Mouse (Mus musculus): Measurements from ENCODE around the gene Cx3cr1. TPM values are rescaled to one million over a fixed set of nuclear protein-coding genes. Genes with fewer than 3 reads are reported as not detected.
"Not testable (repeated sequence)": the region's sequence is repeated elsewhere in the genome, so short reads cannot be mapped to it uniquely, and the experiment has no call there.

Cx3cr1 gene
- polyA plus RNA-seq, 1 experiment from 2014 or later: 4.5 TPM

DNA sequence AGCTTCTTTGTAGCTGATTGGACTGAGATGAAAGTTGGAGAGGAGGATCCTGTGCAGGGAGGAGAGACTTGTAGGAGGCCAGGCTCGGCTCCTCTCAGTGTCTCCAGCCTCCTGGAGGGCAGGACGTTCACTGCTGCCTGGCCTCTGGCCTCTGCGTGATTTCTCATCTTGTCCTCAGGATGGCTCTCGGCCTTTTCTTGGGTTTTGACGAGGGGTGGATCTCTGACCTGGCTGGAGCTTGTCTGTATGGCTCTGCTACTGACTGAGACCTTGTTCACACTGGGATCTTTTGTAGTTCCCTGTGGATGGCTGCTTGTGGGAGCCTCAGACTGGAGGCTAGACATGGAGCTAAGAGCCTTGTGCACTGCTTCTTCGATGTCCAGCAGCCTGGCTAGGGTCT lies 54.9 kb downstream of the Cx3cr1 start:
- no peak overlapping the region for H3K27ac ChIP-seq
- no peak for TF ChIP-seq CTCF (IDR thresholded peaks at IDR 0.05; ENCODE audit: low read depth)
- no peak overlapping the region for H3K4me3 ChIP-seq (replicated peaks; ENCODE audit: low read depth, low read length)
- H3K4me2 ChIP-seq (ENCODE audit: low read length): no peak overlapping the region
- WGBS: 48% methylated on average over 6 of the region's 6 CpGs
- no peaks in the 10 kb centered on the region for H3K9me3 ChIP-seq (replicated peaks; ENCODE audit: low read length)
- H3K4me1 ChIP-seq (replicated peaks; ENCODE audit: insufficient read depth, low read length): 0 out of 2 replicates have a peak, but pooled peaks cover 4% of the 10 kb centered on the region
- DNase-seq (ENCODE audit: low spot score) (no peak), ATAC-seq (replicated peaks; ENCODE audit: low FRiP score, low read depth) (no peak)
- no peak overlapping the region for H3K9ac ChIP-seq (ENCODE audit: low read depth, low read length)
- H3K36me3 ChIP-seq (ENCODE audit: insufficient read depth, low read length): no peaks in the 10 kb centered on the region
- no peaks in the 10 kb centered on the region for H3K27me3 ChIP-seq (ENCODE audit: insufficient read depth, low read length)

DNA sequence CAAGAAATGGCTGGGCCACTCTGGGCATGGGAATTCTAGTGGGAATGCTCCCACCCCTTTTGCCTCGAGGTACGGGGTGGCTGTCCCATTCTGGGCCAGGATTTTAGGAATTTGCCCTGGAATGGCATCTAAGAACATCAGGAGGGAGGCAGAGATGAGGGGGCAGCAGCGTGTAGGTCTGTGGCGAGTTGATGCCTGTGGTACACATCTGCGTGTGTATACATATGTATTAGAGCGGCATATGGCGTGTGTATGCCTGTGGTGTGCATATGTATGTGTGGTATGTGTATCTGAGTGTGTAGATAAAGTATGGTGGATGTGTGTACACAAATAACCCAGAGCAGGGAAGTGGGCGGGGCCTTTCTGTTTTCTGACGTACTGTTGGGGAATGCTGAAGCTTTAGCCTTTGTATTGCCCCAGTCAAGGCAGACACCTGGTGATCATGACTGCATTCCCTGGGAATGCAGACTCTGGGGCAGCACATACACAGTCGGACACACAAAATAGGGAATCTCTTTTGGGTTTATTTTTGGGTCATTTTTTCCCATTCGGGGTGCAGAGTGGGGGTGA lies 56.3 kb downstream of the Cx3cr1 start:
- Histone ChIP-seq H3K9ac (ENCODE audit: low read depth, low read length) (no peak overlapping the region), H3K36me3 (ENCODE audit: insufficient read depth, low read length) (no peaks in the 10 kb centered on the region), H3K4me3 (replicated peaks; ENCODE audit: low read depth, low read length) (no peak overlapping the region), H3K27me3 (ENCODE audit: insufficient read depth, low read length) (no peaks in the 10 kb centered on the region), H3K27ac (no peak overlapping the region), H3K9me3 (replicated peaks; ENCODE audit: low read length) (no peaks in the 10 kb centered on the region), H3K4me2 (ENCODE audit: low read length) (no peak overlapping the region), H3K4me1 (replicated peaks; ENCODE audit: insufficient read depth, low read length) (0 out of 2 replicates have a peak, but pooled peaks cover 4% of the 10 kb centered on the region)
- no peak for TF ChIP-seq CTCF (IDR thresholded peaks at IDR 0.05; ENCODE audit: low read depth)
- no peak for DNase-seq (ENCODE audit: low spot score)
- no peak for ATAC-seq (replicated peaks; ENCODE audit: low FRiP score, low read depth)
- WGBS: 74% methylated on average over 11 of the region's 11 CpGs

DNA sequence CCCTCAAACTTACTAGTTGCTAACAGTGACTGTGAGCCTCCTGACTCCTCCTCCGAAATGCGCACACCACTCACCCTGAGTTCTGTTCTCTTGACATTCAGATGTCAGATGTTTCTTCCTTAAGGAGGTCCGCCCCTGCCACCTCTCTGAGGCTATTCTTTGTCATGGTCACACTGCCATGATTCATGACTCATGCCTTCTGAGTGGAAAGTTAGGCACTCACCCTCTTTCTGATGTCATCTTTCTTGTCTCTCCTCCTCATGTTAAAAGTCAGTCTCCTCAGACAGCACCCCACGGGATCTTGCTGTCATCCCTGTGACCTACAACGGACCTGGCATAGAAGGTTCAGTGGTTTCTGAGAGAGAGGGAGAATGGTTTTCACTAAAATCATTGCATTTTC lies 56.9 kb downstream of the Cx3cr1 start:
- WGBS: 78% methylated on average over 5 of the region's 5 CpGs
- Histone ChIP-seq H3K4me3 (replicated peaks; ENCODE audit: low read depth, low read length) (no peak overlapping the region), H3K27me3 (ENCODE audit: insufficient read depth, low read length) (no peaks in the 10 kb centered on the region), H3K4me1 (replicated peaks; ENCODE audit: insufficient read depth, low read length) (0 out of 2 replicates have a peak, but pooled peaks cover 4% of the 10 kb centered on the region), H3K27ac (no peak overlapping the region), H3K36me3 (ENCODE audit: insufficient read depth, low read length) (no peaks in the 10 kb centered on the region), H3K9ac (ENCODE audit: low read depth, low read length) (no peak overlapping the region), H3K4me2 (ENCODE audit: low read length) (no peak overlapping the region), H3K9me3 (replicated peaks; ENCODE audit: low read length) (no peaks in the 10 kb centered on the region)
- TF ChIP-seq CTCF (IDR thresholded peaks at IDR 0.05; ENCODE audit: low read depth): no peak
- ATAC-seq (replicated peaks; ENCODE audit: low FRiP score, low read depth) (no peak), DNase-seq (ENCODE audit: low spot score) (no peak)

GRCm38 (mm10) chr9:120012161-120012560 lies 57.5 kb downstream of the Cx3cr1 start:
- not testable (repeated sequence) for DNase-seq (ENCODE audit: low spot score); H3K4me3 ChIP-seq (replicated peaks; ENCODE audit: low read depth, low read length); ATAC-seq (replicated peaks; ENCODE audit: low FRiP score, low read depth); H3K9ac ChIP-seq (ENCODE audit: low read depth, low read length); H3K4me1 ChIP-seq (replicated peaks; ENCODE audit: insufficient read depth, low read length); H3K4me2 ChIP-seq (ENCODE audit: low read length); H3K36me3 ChIP-seq (ENCODE audit: insufficient read depth, low read length); H3K27ac ChIP-seq; H3K9me3 ChIP-seq (replicated peaks; ENCODE audit: low read length); H3K27me3 ChIP-seq (ENCODE audit: insufficient read depth, low read length)
- 85% methylated on average over 6 of the region's 6 CpGs for WGBS

DNA sequence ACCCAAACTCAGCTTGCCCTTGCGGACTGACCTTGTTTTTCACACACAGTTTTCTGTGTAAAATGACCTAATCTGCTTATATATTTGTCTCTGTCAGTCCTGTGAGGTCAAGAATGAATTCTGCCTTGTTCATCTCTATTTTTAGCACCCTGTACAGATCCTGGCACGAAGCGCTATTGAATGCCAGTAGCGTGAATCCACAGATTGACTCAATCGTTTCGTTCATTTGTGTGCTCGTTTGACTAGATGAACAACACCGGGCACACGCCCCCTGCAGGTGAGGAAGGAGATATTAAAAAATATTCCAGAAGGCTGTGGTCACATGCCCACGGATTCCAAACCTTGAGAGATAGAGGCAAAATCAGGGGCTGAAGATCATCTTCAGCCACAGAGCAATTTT lies 58.1 kb downstream of the Cx3cr1 start:
- Histone ChIP-seq H3K9me3 (replicated peaks; ENCODE audit: low read length) (no peaks in the 10 kb centered on the region), H3K9ac (ENCODE audit: low read depth, low read length) (no peak overlapping the region; the same call in 1 of the 2 replicates)
- peak; percentile 79 for TF ChIP-seq CTCF (IDR thresholded peaks at IDR 0.05; ENCODE audit: low read depth)

DNA sequence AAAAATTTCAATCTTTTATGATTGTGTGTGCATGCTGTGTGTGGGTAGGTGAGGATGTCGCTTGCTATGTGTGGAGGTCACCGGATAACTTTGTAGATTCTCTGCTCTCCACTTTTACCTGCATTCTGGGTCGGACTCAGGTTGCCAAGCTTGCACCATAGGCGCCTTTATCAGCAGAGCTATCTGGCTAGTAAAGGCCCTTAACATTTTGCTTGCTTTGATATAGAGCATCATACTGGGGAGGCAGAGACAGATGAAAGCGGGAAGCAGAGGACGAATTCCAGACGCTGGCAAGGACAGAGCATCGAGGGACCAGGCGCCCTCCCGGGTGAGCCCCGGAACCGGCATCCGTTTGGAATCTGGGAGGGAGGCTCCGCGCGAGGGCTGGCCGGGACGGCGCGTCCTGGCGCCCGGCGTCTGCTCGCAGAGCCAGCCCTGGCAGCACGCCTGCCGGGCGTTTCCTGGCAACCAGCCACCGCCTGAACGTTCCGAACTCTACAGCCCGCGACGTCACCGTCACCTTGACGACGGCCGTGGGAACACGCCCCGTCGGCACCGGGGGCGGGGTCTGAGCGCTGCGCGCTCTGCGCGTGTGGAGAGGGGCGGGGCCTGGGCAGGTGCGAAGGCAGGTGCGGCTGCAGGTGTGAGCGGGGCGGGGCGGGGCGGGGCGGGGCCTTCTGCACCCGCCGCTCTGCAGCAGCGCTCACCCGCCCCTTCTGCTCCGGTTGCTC lies 58.7 kb downstream of the Cx3cr1 start:
- H3K27me3 ChIP-seq (ENCODE audit: insufficient read depth, low read length): no peaks in the 10 kb centered on the region
- H3K4me2 ChIP-seq (ENCODE audit: low read length): peak overlapping the region; percentile 60
- no peaks in the 10 kb centered on the region for H3K9me3 ChIP-seq (replicated peaks; ENCODE audit: low read length)
- ATAC-seq (replicated peaks; ENCODE audit: low FRiP score, low read depth) (peak; percentile 89), DNase-seq (ENCODE audit: low spot score) (peak; percentile 94)
- no peak overlapping the region; the same call in 1 of the 2 replicates for H3K9ac ChIP-seq (ENCODE audit: low read depth, low read length)
- no peaks in the 10 kb centered on the region for H3K36me3 ChIP-seq (ENCODE audit: insufficient read depth, low read length)
- H3K4me1 ChIP-seq (replicated peaks; ENCODE audit: insufficient read depth, low read length): 0 out of 2 replicates have a peak, but pooled peaks cover 4% of the 10 kb centered on the region
- H3K4me3 ChIP-seq (replicated peaks; ENCODE audit: low read depth, low read length): peak overlapping the region; percentile 28
- 3% methylated on average over 49 of the region's 60 CpGs for WGBS
- TF ChIP-seq CTCF (IDR thresholded peaks at IDR 0.05; ENCODE audit: low read depth): no peak
- H3K27ac ChIP-seq: peak overlapping the region; percentile 52

More for the DNA sequence above, 58.1 kb downstream of the Cx3cr1 start:
- Histone ChIP-seq H3K4me1 (replicated peaks; ENCODE audit: insufficient read depth, low read length) (0 out of 2 replicates have a peak, but pooled peaks cover 4% of the 10 kb centered on the region), H3K36me3 (ENCODE audit: insufficient read depth, low read length) (no peaks in the 10 kb centered on the region), H3K4me2 (ENCODE audit: low read length) (peak overlapping the region; percentile 60), H3K4me3 (replicated peaks; ENCODE audit: low read depth, low read length) (peak overlapping the region; percentile 28), H3K27ac (peak overlapping the region; percentile 43; the same call in 1 of the 2 replicates), H3K27me3 (ENCODE audit: insufficient read depth, low read length) (no peaks in the 10 kb centered on the region)
- 0% methylated on average over 10 of the region's 10 CpGs for WGBS
- peak; percentile 89 for DNase-seq (ENCODE audit: low spot score)
- ATAC-seq (replicated peaks; ENCODE audit: low FRiP score, low read depth): peak; percentile 35

Data from kidney, postnatal 0 days (tissue).